Mouse (Mus musculus) limb, embryonic 11.5 days (tissue): ENCODE measurements around the gene Adprh. TPM values are rescaled to one million over a fixed set of nuclear protein-coding genes. Genes with fewer than 3 reads are reported as not detected.
"Not testable (repeated sequence)": the region's sequence is repeated elsewhere in the genome, so short reads cannot be mapped to it uniquely, and the experiment has no call there.

Experiments
- ATAC-seq: fragments of 200-750 bp; cut with Nextera tagmentation; 2 replicates; pipeline ENCODE4 v1.8.0; 2017; ENCODE audit warnings: low read depth; ENCODE audit not compliant: insufficient number of reproducible peaks, low FRiP score, low TSS enrichment
- DNase-seq: peaks from one replicate; pipeline ENCODE4 v3.0.0-alpha.2; 2015; ENCODE audit warnings: low spot score
- H3K27ac ChIP-seq: fragments of 300-500 bp; sonication (generic); replicated peaks from 2 replicates; pipeline ENCODE4 v1.5.1; 2014; ENCODE audit warnings: low read depth, mild to moderate bottlenecking, low read length
- H3K27me3 ChIP-seq: fragments of 300-500 bp; sonication (generic); 2 replicates; pipeline ENCODE4 v1.6.1; 2014; ENCODE audit warnings: mild to moderate bottlenecking, low read length, mixed read lengths; ENCODE audit not compliant: control insufficient read depth, insufficient read depth
- H3K36me3 ChIP-seq: fragments of 300-500 bp; sonication (generic); 2 replicates; pipeline ENCODE4 v1.6.1; 2014; ENCODE audit warnings: mild to moderate bottlenecking, low read length, moderate library complexity, mixed read lengths; ENCODE audit not compliant: control insufficient read depth, insufficient read depth
- H3K4me1 ChIP-seq: fragments of 300-500 bp; sonication (generic); 2 replicates; pipeline ENCODE4 v1.6.1; 2014; ENCODE audit warnings: low read length, mixed read lengths; ENCODE audit not compliant: control insufficient read depth, insufficient read depth
- H3K4me2 ChIP-seq: fragments of 300-500 bp; sonication (generic); 2 replicates; pipeline ENCODE4 v1.6.1; 2014; ENCODE audit warnings: low read depth, mild to moderate bottlenecking, moderate library complexity; ENCODE audit not compliant: severe bottlenecking
- H3K4me3 ChIP-seq: fragments of 300-500 bp; sonication (generic); 2 replicates; pipeline ENCODE4 v1.5.1; 2014; ENCODE audit warnings: low read depth, low read length
- H3K9ac ChIP-seq: fragments of 300-500 bp; sonication (generic); 2 replicates; pipeline ENCODE4 v1.6.1; 2014; ENCODE audit warnings: mild to moderate bottlenecking, low read length
- H3K9me3 ChIP-seq: fragments of 300-500 bp; sonication (generic); 2 replicates; pipeline ENCODE4 v1.6.1; 2016; ENCODE audit warnings: low read length; ENCODE audit not compliant: control insufficient read depth
- WGBS: fragments of 180-500 bp; shearing (Covaris S2); extraction: QIAGEN DNeasy Blood & Tissue Kit; methylation state at CpG from one replicate; pipeline ENCODE4 v1.1.7; 2014; 5-methylcytosine and 5-hydroxymethylcytosine counted together
- polyA plus RNA-seq: library from polyadenylated mRNA; unstranded; fragments of >200 nt; fragmentation: Nextera tagmentation; extraction: Ambion mirVana; gene quantifications from 2 replicates; pipeline ENCODE4 v1.2.1, GENCODE M21; 2014

Gene Adprh
- polyA plus RNA-seq, 1 experiment from 2014 or later = 141 TPM

DNA sequence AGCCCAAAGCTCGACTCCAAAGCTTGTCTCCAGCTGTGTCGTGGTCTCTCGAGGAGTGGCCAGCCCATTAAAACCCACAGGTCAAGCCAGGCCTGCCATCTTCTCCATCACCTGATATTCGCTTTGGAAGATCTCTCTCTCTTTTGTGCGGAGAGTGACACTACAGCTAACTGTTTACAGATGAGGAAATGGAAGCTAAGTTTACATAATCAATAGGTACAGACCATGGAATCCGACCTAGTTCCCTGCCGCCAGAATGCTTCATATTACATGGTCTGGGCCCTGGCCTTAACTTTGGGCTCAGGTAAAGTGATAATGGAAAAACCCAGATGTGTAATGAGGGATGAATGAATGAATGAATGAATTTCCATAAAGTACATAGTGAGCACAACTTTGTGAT is 1.8 kb downstream of the Adprh start:
- DNase-seq = no peak
- Histone ChIP-seq H3K4me1 (peaks cover 3% of the 10 kb centered on the region; the same call in 1 of the 2 replicates), H3K4me3 (no peak overlapping the region), H3K9ac (no peak overlapping the region), H3K27ac (no peak overlapping the region), H3K4me2 (no peak overlapping the region), H3K27me3 (no peaks in the 10 kb centered on the region), H3K9me3 (no peaks in the 10 kb centered on the region), H3K36me3 (peaks cover 16% of the 10 kb centered on the region)
- no peak for ATAC-seq
- 90% methylated on average over 7 of the region's 7 CpGs for WGBS

DNA sequence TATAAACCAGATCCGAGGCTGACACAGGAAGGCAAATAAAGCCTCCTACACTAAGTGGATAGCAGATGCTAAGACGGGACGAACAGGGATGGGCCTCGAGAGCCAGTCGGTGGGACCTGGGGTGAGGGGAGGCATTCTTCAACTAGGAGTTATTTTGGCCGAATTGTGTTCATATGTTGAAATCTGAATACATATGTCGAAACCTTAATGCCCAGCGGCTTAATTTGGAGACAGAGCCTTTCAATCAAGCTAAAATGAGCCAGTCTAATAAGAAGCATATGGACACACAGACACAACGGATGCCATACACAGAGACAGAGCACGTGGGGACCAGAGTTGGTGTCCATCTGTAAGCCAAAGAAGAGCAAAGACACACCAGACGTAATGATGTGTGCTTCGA is 4.0 kb downstream of the Adprh start:
- H3K27ac ChIP-seq = no peak overlapping the region
- H3K4me1 ChIP-seq = peaks cover 3% of the 10 kb centered on the region; the same call in 1 of the 2 replicates
- ATAC-seq (no peak), DNase-seq (no peak)
- no peak overlapping the region for H3K9ac ChIP-seq
- peaks cover 27% of the 10 kb centered on the region for H3K36me3 ChIP-seq
- no peak overlapping the region for H3K4me2 ChIP-seq
- 85% methylated on average over 12 of the region's 12 CpGs for WGBS
- H3K9me3 ChIP-seq = no peaks in the 10 kb centered on the region
- no peaks in the 10 kb centered on the region for H3K27me3 ChIP-seq
- H3K4me3 ChIP-seq = no peak overlapping the region

DNA sequence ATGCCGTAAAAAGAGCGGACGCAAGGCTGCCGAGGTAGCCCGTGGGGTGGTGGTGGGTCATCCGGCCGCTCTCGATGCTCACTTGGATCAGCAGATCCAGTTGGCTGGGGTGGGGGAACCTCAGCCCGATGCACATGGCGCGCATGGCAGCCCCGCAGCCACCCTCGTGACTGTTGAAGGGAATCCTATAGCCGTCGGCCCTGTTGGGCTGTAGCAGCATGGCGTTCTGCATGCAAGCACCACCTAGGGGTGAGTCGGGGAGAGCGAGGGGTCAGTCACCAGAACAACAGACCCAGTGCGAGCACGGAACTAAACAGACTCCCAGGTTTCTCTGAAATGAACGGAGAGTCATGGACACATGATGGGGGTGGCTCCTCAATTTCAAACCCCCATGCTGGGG is 5.1 kb downstream of the Adprh start:
- peaks cover 30% of the 10 kb centered on the region for H3K36me3 ChIP-seq
- no peak overlapping the region for H3K4me3 ChIP-seq
- H3K27ac ChIP-seq = no peak overlapping the region
- H3K9me3 ChIP-seq = no peaks in the 10 kb centered on the region
- ATAC-seq (no peak), DNase-seq (no peak)
- H3K27me3 ChIP-seq = no peaks in the 10 kb centered on the region
- 91% methylated on average over 21 of the region's 21 CpGs for WGBS
- no peak overlapping the region for H3K4me2 ChIP-seq
- H3K4me1 ChIP-seq = no peaks in the 10 kb centered on the region; the same call in 1 of the 2 replicates
- no peak overlapping the region for H3K9ac ChIP-seq

- H3K4me1 ChIP-seq, H3K9me3 ChIP-seq, H3K4me3 ChIP-seq, H3K27ac ChIP-seq, DNase-seq, ATAC-seq, H3K4me2 ChIP-seq, H3K9ac ChIP-seq, H3K27me3 ChIP-seq: not testable (repeated sequence)
- WGBS = 96% methylated on average over 2 of the region's 2 CpGs
- H3K36me3 ChIP-seq = peaks cover 30% of the 10 kb centered on the region
Measured at GRCm38 (mm10) chr16:38446141-38446540, 6.4 kb downstream of the Adprh start.

DNA sequence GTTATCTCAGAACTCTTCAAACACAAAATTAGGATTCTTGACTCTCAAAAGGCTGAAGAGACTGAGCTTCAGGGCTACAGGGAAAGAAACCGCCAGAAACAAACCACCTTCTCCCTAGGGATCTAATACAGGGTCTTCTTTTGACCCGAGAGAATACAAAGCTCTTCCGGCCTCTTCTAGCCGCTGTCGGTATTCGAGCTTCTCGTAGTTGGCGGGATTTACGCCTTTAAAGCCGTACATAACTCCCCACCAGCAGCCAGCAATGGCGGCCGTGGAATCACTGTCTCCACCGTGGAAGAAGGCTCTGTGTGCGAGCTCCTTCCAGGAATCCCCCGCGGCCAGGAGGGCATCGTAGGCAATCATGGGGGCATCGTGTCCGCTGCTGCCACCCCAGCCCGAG is 6.9 kb downstream of the Adprh start:
- Histone ChIP-seq H3K9ac (no peak overlapping the region), H3K4me3 (no peak overlapping the region), H3K9me3 (no peaks in the 10 kb centered on the region), H3K27me3 (no peaks in the 10 kb centered on the region), H3K4me1 (no peaks in the 10 kb centered on the region), H3K4me2 (no peak overlapping the region), H3K27ac (no peak overlapping the region), H3K36me3 (peaks cover 30% of the 10 kb centered on the region)
- no peak for ATAC-seq
- WGBS = 96% methylated on average over 20 of the region's 20 CpGs
- no peak for DNase-seq

GRCm38 (mm10) chr16:38445046-38445445 is 7.5 kb downstream of the Adprh start:
- Histone ChIP-seq H3K4me1 (no peaks in the 10 kb centered on the region), H3K4me2 (no peak overlapping the region), H3K4me3 (no peak overlapping the region), H3K9ac (no peak overlapping the region), H3K9me3 (no peaks in the 10 kb centered on the region), H3K27ac (no peak overlapping the region), H3K36me3 (peaks cover 29% of the 10 kb centered on the region), H3K27me3 (no peaks in the 10 kb centered on the region)
- DNase-seq (no peak), ATAC-seq (no peak)
- WGBS = 88% methylated on average over 1 of the region's 1 CpGs

- ATAC-seq = no peak
- no peaks in the 10 kb centered on the region for H3K9me3 ChIP-seq
- no peaks in the 10 kb centered on the region for H3K27me3 ChIP-seq
- no peak overlapping the region for H3K4me3 ChIP-seq
- H3K36me3 ChIP-seq = peaks cover 26% of the 10 kb centered on the region
- H3K27ac ChIP-seq = no peak overlapping the region
- no peak overlapping the region for H3K4me2 ChIP-seq
- H3K9ac ChIP-seq = no peak overlapping the region
- no peaks in the 10 kb centered on the region for H3K4me1 ChIP-seq
- no peak for DNase-seq
- 97% methylated on average over 7 of the region's 7 CpGs for WGBS
Measured at GRCm38 (mm10) chr16:38443721-38444464, 8.6 kb downstream of the Adprh start.

GRCm38 (mm10) chr16:38442216-38442615 is 10.3 kb downstream of the Adprh start:
- no peak for ATAC-seq

DNA sequence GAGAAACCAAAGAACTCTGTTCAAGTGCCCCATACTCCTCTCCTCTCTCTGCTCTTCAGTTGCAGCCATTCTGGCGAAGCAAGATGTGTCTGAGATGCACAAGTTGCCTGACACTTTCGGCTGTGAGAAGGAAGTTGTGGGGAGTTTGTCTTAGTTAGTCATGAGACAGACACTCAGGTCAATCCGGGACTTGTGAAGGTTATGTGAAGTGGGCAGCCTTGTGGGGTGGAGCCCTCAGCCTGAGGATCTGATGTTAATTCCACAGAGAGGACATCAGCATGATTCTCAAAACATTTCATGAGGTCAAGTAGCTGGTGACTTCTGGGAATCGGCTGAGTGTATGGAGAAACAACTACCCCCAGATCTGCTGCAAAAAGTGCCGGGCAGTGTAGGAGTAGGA is 10.9 kb downstream of the Adprh start:
- Histone ChIP-seq H3K9me3 (no peaks in the 10 kb centered on the region), H3K9ac (no peak overlapping the region), H3K36me3 (peaks cover 17% of the 10 kb centered on the region), H3K27ac (no peak overlapping the region), H3K4me3 (no peak overlapping the region), H3K4me2 (no peak overlapping the region), H3K27me3 (no peaks in the 10 kb centered on the region), H3K4me1 (no peaks in the 10 kb centered on the region)
- no peak for ATAC-seq
- 87% methylated on average over 5 of the region's 5 CpGs for WGBS
- DNase-seq = no peak

More at GRCm38 (mm10) chr16:38442216-38442615, 10.3 kb downstream of the Adprh start:
- Histone ChIP-seq H3K9me3 (no peaks in the 10 kb centered on the region), H3K9ac (no peak overlapping the region), H3K4me3 (no peak overlapping the region), H3K4me1 (no peaks in the 10 kb centered on the region), H3K36me3 (peaks cover 23% of the 10 kb centered on the region), H3K27ac (no peak overlapping the region), H3K27me3 (no peaks in the 10 kb centered on the region), H3K4me2 (no peak overlapping the region)
- WGBS = 90% methylated on average over 8 of the region's 8 CpGs
- no peak for DNase-seq
